Comparison of ENCODE assay signal across 8 mouse cellular contexts in the genomic region with DNA sequence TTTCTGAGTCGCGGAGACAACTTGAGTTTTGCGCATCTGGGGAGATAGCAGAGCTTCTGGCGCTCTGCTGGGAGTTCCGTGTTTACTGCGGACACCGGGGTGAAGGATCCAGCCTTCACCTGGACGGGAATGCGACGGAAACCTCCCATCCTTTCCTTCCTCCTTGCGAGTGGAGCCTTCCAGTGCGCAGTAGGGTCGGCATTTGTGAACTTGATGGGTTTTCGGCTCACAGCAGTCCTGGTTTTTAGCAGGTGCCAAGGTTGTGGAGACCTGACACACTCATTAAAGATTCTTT. TPM values are rescaled to one million over a fixed set of nuclear protein-coding genes. Genes with fewer than 3 reads are reported as not detected.
DNase-seq lines count a peak whose midpoint lies in the region; ATAC-seq lines count a peak whose summit lies in the region.

No protein-coding gene starts in this region.

- H3K27me3 ChIP-seq in intestine, embryonic 15.5 days (replicated peaks) = no peaks in the 10 kb centered on the region
- H3K27me3 ChIP-seq in midbrain, embryonic 12.5 days = 0 out of 2 replicates have a peak, but pooled peaks cover 3% of the 10 kb centered on the region

- H3K9me3 ChIP-seq in intestine, embryonic 15.5 days = no peaks in the 10 kb centered on the region
- H3K9me3 ChIP-seq in midbrain, embryonic 12.5 days = no peaks in the 10 kb centered on the region

- H3K4me1 ChIP-seq in intestine, embryonic 15.5 days (replicated peaks) = peaks cover 2% of the 10 kb centered on the region
- H3K4me1 ChIP-seq in midbrain, embryonic 12.5 days = peaks cover 7% of the 10 kb centered on the region; the same call in 1 of the 2 replicates

- no peaks in the 10 kb centered on the region for H3K36me3 ChIP-seq in intestine, embryonic 15.5 days
- no peaks in the 10 kb centered on the region for H3K36me3 ChIP-seq in midbrain, embryonic 12.5 days

- H3K4me3 ChIP-seq in intestine, embryonic 15.5 days (replicated peaks) = peak overlapping the region; percentile 88
- H3K4me3 ChIP-seq in midbrain, embryonic 12.5 days = peak overlapping the region; percentile 86

- peak; percentile 43 for ATAC-seq in frontal cortex, adult (ENCODE audit: low TSS enrichment)
- ATAC-seq in intestine, embryonic 15.5 days = peak; percentile 44
- ATAC-seq in midbrain, embryonic 12.5 days (ENCODE audit: low FRiP score, low read depth) = peak; percentile 17; the same call in 1 of the 2 replicates

- peak overlapping the region; percentile 92 for H3K9ac ChIP-seq in intestine, embryonic 15.5 days
- H3K9ac ChIP-seq in midbrain, embryonic 12.5 days (replicated peaks) = peak overlapping the region; percentile 92

- peak overlapping the region; percentile 97 for H3K27ac ChIP-seq in intestine, embryonic 15.5 days
- peak overlapping the region; percentile 91 for H3K27ac ChIP-seq in midbrain, embryonic 12.5 days (replicated peaks)

- 1% methylated on average over 14 of the region's 14 CpGs for WGBS in intestine, embryonic 15.5 days
- WGBS in midbrain, embryonic 12.5 days = under 1% methylated on average over 14 of the region's 14 CpGs

- no peak for DNase-seq in frontal cortex, postnatal 10 days (ENCODE audit: low spot score in 2 of 2)
- DNase-seq in urinary bladder, adult 2 months (ENCODE audit: low spot score) = peak; percentile 32
- no peak for DNase-seq in urinary bladder, postnatal 10 days (ENCODE audit: low spot score)
- DNase-seq in adipocyte (ENCODE audit: low spot score) = no peak
- DNase-seq in gastrocnemius, adult 18-20 months (ENCODE audit: low spot score) = no peak

- H3K4me2 ChIP-seq in intestine, embryonic 15.5 days (replicated peaks) = peak overlapping the region; percentile 86
- H3K4me2 ChIP-seq in midbrain, embryonic 12.5 days (replicated peaks) = peak overlapping the region; percentile 82

RNA-seq across cellular contexts. Expression of a gene that starts 1.5 kb away (rescaled TPM):
- polyA plus RNA-seq in urinary bladder, adult 2 months (2012; rRNA removed) = 27.9 and 31.1 TPM in 2 replicates
- polyA plus RNA-seq in intestine, embryonic 15.5 days (2015; fragmentation: Nextera tagmentation; extraction: Ambion mirVana) = 61.4 and 70.9 TPM in 2 replicates
- 60.3 and 62.3 TPM in 2 replicates for polyA plus RNA-seq in midbrain, embryonic 12.5 days (2016; fragmentation: Nextera tagmentation; extraction: Ambion mirVana)
- total RNA-seq in gastrocnemius, adult 18-20 months (2021) = 1 to 10 TPM; 2.3 to 2.6 TPM
